Mouse (Mus musculus) layer of hippocampus, postnatal 14 days (tissue): ENCODE measurements around the gene Prkacb. TPM values are rescaled to one million over a fixed set of nuclear protein-coding genes. Genes with fewer than 3 reads are reported as not detected.
A peak's percentile ranks its signal among the peaks of the same experiment; 100 is the strongest.
"Not testable (repeated sequence)": the region's sequence is repeated elsewhere in the genome, so short reads cannot be mapped to it uniquely, and the experiment has no call there.

Experiments
- DNase-seq, 2 experiments: peaks; one replicate each; pipeline ENCODE4 v3.0.0; 2021 to 2022; ENCODE audit warnings: low spot score in 2 of 2, mixed read lengths in 1 of 2
- total RNA-seq, 2 experiments: library from RNA; stranded (reverse); gene quantifications; 2 replicates each; pipeline ENCODE4 v1.2.3; 2021

The Prkacb gene
- total RNA-seq, 2 experiments from 2014 or later: 214 to 231 TPM

DNA sequence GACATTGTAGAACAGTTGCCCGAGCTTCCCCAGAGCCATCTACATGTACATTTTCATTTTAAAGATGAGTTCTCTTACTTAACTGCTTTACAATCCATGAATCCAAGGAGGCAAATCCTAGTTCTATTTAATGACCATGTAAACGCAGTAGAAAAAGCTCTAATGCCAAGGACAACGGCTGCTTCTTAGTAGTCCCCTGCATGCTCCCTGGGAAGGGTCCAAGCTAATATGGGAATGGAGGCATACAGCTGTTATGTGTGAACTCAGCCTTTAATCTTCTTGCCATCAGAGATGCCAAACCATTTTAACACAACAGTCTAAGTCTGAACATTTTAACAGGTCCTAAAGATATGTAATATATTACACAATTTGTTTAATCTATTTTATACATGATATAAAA is 32.5 kb downstream of the Prkacb start:
- DNase-seq: no peak

GRCm38 (mm10) chr3:146778913-146779312 is 33.9 kb downstream of the Prkacb start:
- no peak for DNase-seq

GRCm38 (mm10) chr3:146778451-146778850 is 34.3 kb downstream of the Prkacb start:
- no peak for DNase-seq

- DNase-seq: no peak
These were observed 36.1 kb downstream of the Prkacb start for GRCm38 (mm10) chr3:146776711-146777110.

GRCm38 (mm10) chr3:146770853-146771252 is 41.9 kb downstream of the Prkacb start:
- no peak for DNase-seq

GRCm38 (mm10) chr3:146769940-146770659 is 42.7 kb downstream of the Prkacb start:
- peak; percentile 53 to 56 for DNase-seq

DNA sequence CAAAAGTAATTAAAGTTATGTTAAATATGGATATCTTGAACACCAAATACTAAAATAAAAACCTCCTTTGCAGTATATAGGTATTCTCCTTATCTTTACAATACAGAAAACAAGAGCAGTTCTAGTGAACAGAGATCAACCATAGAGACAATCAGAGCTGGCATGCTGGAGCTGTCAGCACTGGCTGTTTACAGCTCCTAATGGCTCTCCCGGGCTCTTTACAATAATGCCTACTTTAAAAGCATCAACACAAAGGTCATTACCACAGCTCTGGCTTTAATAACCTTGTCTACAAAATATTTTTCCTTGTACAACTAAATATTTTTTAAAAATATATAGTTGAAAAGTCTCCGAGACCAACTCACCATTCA is 43.2 kb downstream of the Prkacb start:
- no peak for DNase-seq

DNA sequence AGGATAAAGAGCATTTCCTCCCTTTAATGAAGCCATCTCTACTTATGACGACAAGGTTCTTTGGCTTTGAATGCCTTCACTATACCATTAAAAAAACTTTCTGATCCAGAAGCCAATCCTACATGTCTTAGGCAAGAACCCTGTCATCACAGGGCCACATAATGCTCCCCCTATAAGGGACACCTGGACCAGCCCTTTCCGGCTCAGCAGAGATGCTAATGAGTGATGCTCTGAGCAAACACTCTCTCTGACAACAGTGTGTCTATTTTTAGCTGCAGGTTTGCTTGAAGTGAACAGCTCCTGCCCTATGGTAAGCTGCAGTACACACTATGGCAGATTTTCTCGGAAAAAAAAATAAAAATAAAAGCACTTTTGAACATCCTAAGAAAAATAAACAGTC is 43.9 kb downstream of the Prkacb start:
- DNase-seq: peak; percentile 9 to 22

DNA sequence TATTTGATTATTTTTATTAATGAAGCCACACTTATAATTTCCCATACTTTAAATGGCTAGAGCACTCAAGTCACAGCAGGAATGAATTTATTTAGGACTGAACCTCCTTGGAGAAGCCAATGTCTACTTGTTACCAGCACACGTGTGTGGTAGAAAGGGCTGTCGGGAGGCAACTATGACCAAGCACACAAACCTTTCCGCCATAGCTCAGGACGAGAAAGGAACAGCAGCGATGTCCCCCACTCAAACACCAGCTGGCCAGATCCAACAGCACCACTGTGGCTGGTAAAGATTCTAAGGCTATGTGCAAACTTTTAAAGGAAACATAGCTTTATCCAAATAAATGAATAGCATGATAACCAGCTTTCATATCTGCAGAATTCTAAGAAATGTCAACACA is 44.4 kb downstream of the Prkacb start:
- DNase-seq: no peak

DNA sequence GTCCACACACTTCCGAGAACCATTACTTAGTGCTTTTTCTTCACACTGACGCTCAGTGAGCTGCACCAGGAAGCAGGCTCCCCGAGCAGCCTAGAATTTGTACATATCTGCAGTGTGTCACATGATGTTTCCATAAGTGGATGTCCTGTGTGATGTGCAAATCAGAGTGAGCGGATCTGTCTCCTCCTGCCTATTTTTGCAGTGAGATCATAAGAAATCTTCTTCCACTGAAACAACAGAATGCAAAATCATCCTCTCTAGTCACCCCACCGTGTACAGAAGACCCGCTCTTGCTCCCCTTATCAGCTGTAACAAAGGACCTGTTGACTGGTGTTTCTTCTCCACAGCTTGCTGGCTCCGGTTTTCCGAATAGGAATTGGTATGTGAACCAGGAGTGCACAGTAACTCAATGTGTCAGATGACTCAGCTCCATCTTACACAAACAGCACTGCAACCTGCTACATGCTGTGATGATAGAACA is 46.0 kb downstream of the Prkacb start:
- DNase-seq: peak; percentile 12 to 13

GRCm38 (mm10) chr3:146766071-146766605 is 46.7 kb downstream of the Prkacb start:
- DNase-seq: no peak

DNA sequence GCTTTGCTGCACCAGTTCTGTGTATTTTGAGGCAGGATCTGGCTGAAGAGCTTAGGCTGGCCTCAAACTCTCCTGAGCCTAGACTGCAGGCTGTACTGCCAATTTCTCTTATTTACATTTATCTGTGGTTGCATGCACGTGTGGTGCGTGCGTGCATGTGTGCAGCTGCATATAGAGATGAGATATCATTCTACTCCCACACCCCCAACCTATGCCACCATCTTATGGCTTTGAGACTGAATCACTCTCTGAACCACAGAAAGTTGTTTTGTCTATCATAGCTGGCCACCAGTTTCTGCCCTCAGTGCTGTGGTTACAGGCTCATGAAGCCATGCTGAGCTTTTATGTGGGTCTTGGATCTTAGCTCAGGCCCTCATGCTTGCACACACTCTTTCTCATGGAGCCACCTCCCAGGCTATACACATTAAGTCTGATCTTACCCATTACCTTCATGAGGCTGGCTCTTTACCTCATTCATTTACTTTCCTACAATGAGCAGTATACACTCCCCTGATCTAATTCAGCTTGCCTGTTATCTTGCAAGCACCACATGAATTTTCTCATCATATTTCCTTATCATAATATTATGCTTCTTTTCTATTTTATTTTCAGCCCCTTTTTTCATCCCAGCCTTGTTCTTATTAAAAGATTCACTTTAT is 47.8 kb downstream of the Prkacb start:
- no peak for DNase-seq

- not testable (repeated sequence) for DNase-seq
These were observed 49.7 kb downstream of the Prkacb start for GRCm38 (mm10) chr3:146763054-146763453.

DNA sequence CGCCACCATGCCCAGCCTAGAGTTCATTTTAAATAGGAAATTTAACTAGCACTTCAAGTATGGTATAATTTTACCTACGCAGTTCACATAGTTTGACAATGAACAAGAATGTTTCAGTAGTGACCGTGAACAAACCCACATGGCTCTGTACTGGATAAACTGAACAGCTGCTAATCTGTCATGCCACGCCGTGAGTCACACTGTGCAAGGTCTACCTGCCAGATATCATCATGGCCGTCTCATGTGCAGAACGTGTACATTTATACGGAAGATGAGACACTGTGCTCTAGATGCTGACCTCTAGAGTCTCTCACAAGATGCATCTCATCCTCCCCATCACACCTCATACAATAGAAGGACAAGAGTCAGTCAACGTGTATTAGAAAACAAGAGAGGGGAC is 51.5 kb downstream of the Prkacb start:
- DNase-seq: no peak

DNA sequence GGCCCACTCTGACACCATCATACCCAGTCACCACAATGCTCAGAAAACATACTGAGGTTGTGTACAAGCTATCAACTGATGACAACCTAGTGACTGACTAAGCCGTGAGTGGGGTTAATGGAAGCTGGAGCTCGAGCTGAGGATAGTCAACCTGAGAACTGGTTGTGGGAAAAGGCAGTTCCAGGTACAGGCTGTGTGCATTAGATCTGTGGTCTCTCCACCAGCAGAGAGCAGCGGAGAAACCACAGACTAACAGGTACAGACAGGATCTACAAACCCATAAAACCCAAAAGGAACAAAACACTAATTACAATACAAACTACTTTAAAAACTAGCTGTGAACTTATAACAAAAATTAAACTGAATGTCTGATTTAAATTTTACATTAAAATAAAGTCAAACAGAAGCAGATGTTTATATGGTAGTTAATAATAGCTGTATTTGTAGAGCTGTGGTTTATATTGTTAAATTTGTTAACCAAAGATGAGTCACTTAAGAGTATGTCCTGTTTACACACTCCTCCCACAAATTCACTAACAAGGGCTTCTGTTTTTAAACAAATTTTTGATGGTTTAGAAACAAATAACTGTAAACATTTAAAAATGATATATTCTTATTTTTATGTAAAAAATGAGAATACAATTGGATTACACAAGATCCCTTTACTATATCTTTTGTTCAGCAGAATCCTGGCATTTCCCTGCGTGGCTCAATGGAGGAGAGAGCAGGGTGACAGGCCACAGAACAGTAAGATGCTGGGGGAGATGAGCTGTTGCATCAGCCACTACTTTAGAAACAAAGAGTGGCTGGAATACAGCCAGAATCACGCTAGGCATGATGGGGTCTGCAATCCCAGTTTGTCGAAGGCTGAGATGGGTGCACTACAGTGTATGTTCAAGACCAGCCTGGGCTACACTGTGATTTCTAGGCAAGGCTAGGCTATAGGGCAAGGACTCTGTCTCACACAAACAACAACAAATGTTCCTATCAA is 54.5 kb downstream of the Prkacb start:
- DNase-seq: no peak

- no peak for DNase-seq
These were observed 58.5 kb downstream of the Prkacb start for GRCm38 (mm10) chr3:146754270-146754669.

DNA sequence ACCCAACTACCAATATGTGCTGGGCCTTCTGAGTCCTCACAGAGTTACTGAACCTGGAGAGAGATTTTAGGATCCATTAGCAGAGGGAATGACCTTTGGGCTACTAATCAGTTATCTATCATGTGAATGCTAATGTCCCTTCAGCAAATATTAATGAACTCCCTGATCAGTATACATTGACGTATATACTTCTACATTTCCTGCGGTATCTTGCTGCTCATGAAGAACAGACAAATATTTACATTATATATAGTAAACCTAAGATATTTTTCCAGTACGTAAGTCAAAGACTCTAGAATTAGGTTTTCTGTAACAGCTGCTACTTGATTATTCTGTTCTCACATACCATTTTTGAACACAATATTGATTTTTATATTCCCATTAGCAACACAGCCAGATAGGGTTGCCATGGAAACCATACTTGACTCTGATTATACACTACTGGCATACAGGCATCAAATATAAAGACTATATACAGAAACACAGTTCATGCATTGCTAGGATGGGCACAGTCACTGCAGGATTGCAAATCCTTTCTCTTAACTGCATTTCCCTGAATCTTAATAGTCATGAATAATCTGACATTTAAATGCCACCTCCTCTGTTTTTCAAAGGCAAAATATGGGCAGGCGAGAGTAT is 71.1 kb downstream of the Prkacb start:
- DNase-seq: no peak

DNA sequence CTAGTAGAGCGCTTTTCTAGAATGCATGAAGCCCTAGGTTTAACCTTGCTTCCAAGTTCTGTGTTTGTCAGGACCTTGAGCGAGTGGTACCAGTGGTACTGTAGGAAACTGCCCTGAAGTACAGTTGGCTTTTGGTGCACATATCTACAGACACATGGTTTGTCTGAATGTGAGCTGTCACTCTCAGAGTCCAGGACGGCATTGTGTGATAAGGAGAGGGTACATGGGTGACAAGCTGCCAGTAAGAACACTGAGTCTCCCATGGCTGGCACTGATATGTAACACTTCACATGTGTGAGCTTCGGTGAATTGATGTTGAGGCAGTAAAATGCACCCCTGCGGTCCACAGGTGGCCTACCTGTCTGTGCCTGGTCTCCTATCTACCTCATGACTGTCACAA is 71.6 kb downstream of the Prkacb start:
- DNase-seq: no peak

DNA sequence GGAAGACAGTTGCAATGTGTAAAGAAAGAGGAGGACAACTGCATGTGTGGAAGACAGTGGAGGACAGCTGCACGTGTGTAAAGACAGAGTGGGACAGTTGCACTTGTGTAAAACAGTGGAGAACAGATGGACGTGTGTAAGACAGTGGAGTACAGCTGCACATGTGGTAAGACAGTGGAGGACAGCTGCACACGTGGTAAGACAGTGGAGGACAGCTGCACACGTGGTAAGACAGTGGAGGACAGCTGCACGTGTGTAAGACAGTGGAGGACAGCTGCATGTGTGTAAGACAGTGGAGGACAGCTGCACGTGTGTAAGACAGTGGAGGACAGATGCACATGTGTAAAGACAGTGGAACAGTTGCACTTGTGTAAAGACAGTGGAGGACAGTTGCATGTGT is 76.6 kb downstream of the Prkacb start:
- DNase-seq: not testable (repeated sequence)

DNA sequence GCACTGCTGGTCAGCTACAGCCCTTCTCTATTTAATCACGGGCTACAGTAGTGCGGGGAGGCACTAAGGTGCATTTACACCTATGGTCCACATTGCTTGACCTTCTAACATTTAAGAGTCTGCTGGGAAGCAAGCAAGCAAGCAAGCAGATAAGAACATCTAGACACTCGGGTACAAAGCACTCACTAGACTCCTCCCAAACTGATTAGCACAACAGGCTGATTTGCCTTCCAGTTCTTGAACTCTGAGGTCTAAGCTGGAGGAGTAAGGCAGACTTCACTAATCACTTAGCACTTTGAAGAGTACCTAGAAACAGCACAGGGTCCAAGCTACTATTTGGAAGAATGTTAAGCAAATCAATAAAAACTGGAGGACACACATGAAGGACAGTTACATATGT is 77.1 kb downstream of the Prkacb start:
- DNase-seq: no peak
